Mouse (Mus musculus) heart, adult 2 months (tissue): Measurements from ENCODE around the gene Lamc2. TPM values are rescaled to one million over a fixed set of nuclear protein-coding genes. Genes with fewer than 3 reads are reported as not detected.

Experiments
- DNase-seq, 2 experiments: peaks; one replicate each; pipeline ENCODE4 v3.0.0; 2021
- H3K27ac ChIP-seq: fragments of 200-600 bp; 2 replicates; pipeline ENCODE4 v1.8.1; 2022
- H3K27me3 ChIP-seq: fragments of 200-500 bp; 2 replicates; pipeline ENCODE4 v1.6.1; 2012; ENCODE audit warnings: mild to moderate bottlenecking, low read length, inconsistent platforms, mixed read lengths; ENCODE audit not compliant: control insufficient read depth, insufficient read depth
- H3K36me3 ChIP-seq: fragments of 200-500 bp; 2 replicates; pipeline ENCODE4 v1.6.1; 2012; ENCODE audit warnings: low read length, inconsistent platforms; ENCODE audit not compliant: control insufficient read depth, insufficient read depth
- H3K4me1 ChIP-seq: fragments of 200-500 bp; 2 replicates; pipeline ENCODE4 v1.6.1; 2011; ENCODE audit warnings: low read length; ENCODE audit not compliant: control insufficient read depth, insufficient read depth
- H3K4me3 ChIP-seq: fragments of 200-600 bp; 2 replicates; pipeline ENCODE4 v1.8.1; 2022
- H3K79me2 ChIP-seq: fragments of 200-500 bp; replicated peaks from 2 replicates; pipeline ENCODE4 v1.6.1; 2012; ENCODE audit warnings: mild to moderate bottlenecking, inconsistent platforms, low read length, moderate library complexity, mixed read lengths; ENCODE audit not compliant: control insufficient read depth, insufficient read depth
- H3K9ac ChIP-seq: fragments of 200-500 bp; 2 replicates; pipeline ENCODE4 v1.6.1; 2012; ENCODE audit warnings: low read depth, mild to moderate bottlenecking, control low read depth, inconsistent platforms, low read length, mixed read lengths
- CTCF ChIP-seq: fragments of 200-600 bp; IDR thresholded peaks from 2 replicates; pipeline ENCODE4 v1.8.1; 2022; ENCODE audit warnings: antibody characterized with exemption, mild to moderate bottlenecking, moderate library complexity
- EP300 ChIP-seq: fragments of 200-500 bp; IDR thresholded peaks from 2 replicates; pipeline ENCODE4 v1.6.1; 2011; ENCODE audit warnings: low read depth, low read length, control low read depth; ENCODE audit not compliant: insufficient read depth
- POLR2A ChIP-seq: fragments of 200-500 bp; IDR thresholded peaks from 2 replicates; pipeline ENCODE4 v1.6.1; 2011; ENCODE audit warnings: mild to moderate bottlenecking, low read depth, low read length, control low read depth; ENCODE audit not compliant: insufficient read depth
- WGBS: fragments of 180-500 bp; shearing (Covaris S2); methylation state at CpG from one replicate; pipeline ENCODE4 v1.1.7; 2018; 5-methylcytosine and 5-hydroxymethylcytosine counted together
- intact Hi-C: fragments of 180-260 bp; cut with DNase I; formaldehyde crosslinking; loops from one replicate; pipeline ENCODE4 v1.15.1; 2025
- polyA plus RNA-seq: library from polyadenylated mRNA; depleted of rRNA; stranded (reverse); fragments of >200 nt; gene quantifications from 2 replicates; pipeline ENCODE4 v1.2.3, GENCODE M21; 2012
- total RNA-seq, 2 experiments: library from RNA; stranded (reverse); gene quantifications; 2 replicates each; pipeline ENCODE4 v1.2.3; 2021

Gene Lamc2
- total and polyA plus RNA-seq, 3 experiments, result 1.6 to 11.8 (median 9.3) TPM

DNA sequence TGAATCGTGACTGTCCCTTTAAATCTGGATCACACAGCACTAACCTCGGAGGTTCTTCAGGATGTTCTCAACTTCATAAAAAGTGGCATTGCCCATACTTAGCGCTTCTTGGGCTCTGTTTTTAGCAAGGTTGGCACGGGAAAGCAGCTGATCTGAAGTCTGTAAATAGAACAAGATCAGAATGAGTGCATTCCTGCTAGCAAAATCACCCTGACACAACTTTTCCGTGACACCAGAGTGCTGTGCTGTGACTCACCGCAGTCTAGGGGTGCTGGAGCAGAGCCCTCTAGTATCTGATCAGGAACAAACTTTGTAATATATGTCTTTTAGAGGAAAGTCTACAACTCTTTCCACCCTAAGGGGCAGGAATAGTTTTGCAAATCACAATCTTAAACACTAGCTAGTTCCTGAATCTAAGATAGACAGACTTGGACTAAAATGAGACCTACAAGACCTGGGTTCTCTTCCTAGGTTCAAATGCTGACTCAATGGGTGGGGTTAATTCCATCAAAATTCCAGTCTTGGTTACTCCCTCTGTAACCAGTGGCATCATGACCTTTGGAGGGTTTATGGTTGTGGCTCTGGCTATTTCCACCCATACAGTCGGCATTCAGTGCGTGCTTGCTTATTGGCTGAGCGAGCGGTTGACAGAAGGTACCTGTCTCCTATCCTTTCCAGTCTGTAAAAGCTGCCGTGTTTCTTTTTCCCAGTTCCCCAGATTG, 56.1 kb downstream of the Lamc2 start:
- Histone ChIP-seq H3K27me3 (no peaks in the 10 kb centered on the region), H3K36me3 (peaks cover 4% of the 10 kb centered on the region; the same call in 1 of the 2 replicates), H3K4me1 (peaks cover 20% of the 10 kb centered on the region), H3K79me2 (no peaks in the 10 kb centered on the region), H3K9ac (no peak overlapping the region), H3K4me3 (no peak overlapping the region), H3K27ac (peak overlapping the region; percentile 82)
- intact Hi-C loops, result loop anchor here (5.0 kb wide), 2 partner anchors 97 to 187 kb away; no protein-coding TSS in a partner anchor
- 47% methylated on average over 11 of the region's 11 CpGs for WGBS
- peak in 1 of 2 experiments; percentile 72 for DNase-seq
- no peak for TF ChIP-seq POLR2A
- peak; percentile 72 for TF ChIP-seq EP300

DNA sequence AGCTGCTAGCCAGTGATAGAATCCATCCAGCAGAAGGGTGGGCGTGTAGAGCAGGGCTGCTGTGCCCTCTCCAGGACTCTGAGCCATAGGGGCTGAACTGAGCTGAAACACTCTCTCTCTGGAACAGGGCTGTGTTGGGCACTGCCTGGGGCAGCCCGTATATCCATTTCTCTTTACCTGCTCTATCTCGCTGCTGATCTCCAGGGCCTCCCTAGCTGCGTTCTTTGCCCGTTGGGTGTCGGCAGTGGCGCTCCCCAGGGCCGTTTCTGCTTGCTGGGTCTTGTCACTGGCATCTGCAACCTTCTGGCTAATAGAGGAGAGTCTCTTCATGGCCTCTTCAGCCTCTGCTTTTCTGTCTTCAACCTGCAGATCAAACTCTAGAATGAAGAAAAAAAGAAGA, 57.5 kb downstream of the Lamc2 start:
- Histone ChIP-seq H3K4me1 (peaks cover 20% of the 10 kb centered on the region), H3K27me3 (no peaks in the 10 kb centered on the region), H3K36me3 (peaks cover 4% of the 10 kb centered on the region; the same call in 1 of the 2 replicates), H3K9ac (no peak overlapping the region), H3K79me2 (no peaks in the 10 kb centered on the region), H3K27ac (peak overlapping the region; percentile 82), H3K4me3 (no peak overlapping the region)
- intact Hi-C loops, result loop anchor here (5.0 kb wide), 2 partner anchors 99 to 189 kb away; no protein-coding TSS in a partner anchor
- 88% methylated on average over 8 of the region's 8 CpGs for WGBS
- TF ChIP-seq EP300, result no peak
- no peak for TF ChIP-seq CTCF
- TF ChIP-seq POLR2A, result no peak
- no peak for DNase-seq

DNA sequence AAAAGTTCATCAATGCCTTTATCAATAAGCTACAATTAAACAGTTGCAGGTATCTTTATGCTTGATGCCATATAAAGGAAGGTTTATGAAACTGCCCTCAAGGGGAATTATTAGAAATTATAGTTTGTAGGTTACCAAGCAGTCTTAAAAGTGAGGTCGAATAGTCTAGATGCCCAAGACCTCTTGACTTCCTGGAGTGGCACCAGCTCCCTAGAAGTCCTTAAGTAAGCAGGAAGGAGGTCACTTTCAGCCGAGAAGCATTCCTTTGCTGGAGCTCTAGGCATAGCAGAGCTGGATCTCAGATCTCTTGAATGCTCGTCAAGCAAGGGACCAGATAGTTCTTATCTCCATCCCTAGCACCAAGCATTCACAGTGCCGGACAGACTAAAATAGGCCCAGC, 58.6 kb downstream of the Lamc2 start:
- peaks cover 20% of the 10 kb centered on the region for H3K4me1 ChIP-seq
- no peak for DNase-seq
- H3K36me3 ChIP-seq, result peaks cover 4% of the 10 kb centered on the region; the same call in 1 of the 2 replicates
- no peak overlapping the region for H3K9ac ChIP-seq
- TF ChIP-seq CTCF (no peak), POLR2A (no peak), EP300 (no peak)
- H3K27me3 ChIP-seq, result no peaks in the 10 kb centered on the region
- WGBS, result 55% methylated on average over 4 of the region's 4 CpGs
- intact Hi-C loops, result loop anchor here (5.0 kb wide), 2 partner anchors 100 to 190 kb away; no protein-coding TSS in a partner anchor
- no peak overlapping the region for H3K4me3 ChIP-seq
- no peaks in the 10 kb centered on the region for H3K79me2 ChIP-seq
- peak overlapping the region; percentile 82 for H3K27ac ChIP-seq

DNA sequence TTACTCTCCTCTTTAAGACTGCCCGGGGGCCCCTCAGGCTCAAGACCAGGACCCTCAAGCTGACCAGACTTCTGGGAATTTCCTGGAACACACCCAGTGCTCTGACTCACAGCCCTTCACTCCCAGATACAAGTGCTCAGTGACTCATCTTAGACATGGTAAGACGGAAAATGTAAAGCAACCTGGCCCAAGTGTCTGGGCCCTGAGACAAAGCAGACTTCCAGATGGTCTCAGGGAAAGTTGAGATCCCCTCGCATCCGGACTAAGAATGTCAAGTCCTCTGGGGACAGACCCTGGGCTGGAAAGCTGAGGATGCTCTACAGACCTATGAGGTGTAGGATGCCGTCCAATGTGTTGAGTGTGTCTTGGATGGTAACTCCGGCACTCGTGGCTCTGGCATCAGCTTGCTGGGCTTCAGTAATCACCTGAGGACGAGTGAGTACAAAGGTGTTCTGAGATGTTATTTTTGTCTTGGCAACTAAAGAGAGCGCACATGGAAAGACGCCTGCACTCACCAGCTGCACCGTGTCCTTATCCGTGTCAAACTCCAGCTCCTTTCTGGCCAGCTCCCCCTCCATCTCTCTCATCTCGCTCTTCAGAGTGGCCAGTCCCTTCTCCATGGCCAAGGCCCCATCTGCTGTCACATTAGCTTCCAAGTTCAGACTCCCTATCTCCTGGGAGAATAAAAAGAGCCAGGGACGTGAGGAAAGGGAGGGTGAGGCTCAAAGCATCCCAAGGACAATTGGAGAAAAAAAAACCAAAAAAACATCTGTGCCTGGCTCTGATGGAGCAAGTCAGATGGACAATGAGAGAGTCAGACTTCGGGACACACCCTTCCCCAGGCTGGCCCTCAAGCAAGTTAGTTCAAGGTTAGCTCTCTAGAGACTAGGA, 59.5 kb downstream of the Lamc2 start:
- Histone ChIP-seq H3K27ac (peak overlapping the region; percentile 82), H3K27me3 (no peaks in the 10 kb centered on the region), H3K9ac (no peak overlapping the region), H3K36me3 (peaks cover 4% of the 10 kb centered on the region; the same call in 1 of the 2 replicates), H3K4me3 (no peak overlapping the region), H3K79me2 (no peaks in the 10 kb centered on the region), H3K4me1 (peaks cover 20% of the 10 kb centered on the region)
- WGBS, result 23% methylated on average over 15 of the region's 15 CpGs
- intact Hi-C loops, result loop anchor here (1.0 to 5.0 kb wide), 3 partner anchors 31 to 191 kb away; no protein-coding TSS in a partner anchor
- TF ChIP-seq POLR2A (peak; percentile 36; the same call in 1 of the 2 replicates), CTCF (no peak), EP300 (peak; percentile 92)
- DNase-seq, result peak; percentile 74 to 85

DNA sequence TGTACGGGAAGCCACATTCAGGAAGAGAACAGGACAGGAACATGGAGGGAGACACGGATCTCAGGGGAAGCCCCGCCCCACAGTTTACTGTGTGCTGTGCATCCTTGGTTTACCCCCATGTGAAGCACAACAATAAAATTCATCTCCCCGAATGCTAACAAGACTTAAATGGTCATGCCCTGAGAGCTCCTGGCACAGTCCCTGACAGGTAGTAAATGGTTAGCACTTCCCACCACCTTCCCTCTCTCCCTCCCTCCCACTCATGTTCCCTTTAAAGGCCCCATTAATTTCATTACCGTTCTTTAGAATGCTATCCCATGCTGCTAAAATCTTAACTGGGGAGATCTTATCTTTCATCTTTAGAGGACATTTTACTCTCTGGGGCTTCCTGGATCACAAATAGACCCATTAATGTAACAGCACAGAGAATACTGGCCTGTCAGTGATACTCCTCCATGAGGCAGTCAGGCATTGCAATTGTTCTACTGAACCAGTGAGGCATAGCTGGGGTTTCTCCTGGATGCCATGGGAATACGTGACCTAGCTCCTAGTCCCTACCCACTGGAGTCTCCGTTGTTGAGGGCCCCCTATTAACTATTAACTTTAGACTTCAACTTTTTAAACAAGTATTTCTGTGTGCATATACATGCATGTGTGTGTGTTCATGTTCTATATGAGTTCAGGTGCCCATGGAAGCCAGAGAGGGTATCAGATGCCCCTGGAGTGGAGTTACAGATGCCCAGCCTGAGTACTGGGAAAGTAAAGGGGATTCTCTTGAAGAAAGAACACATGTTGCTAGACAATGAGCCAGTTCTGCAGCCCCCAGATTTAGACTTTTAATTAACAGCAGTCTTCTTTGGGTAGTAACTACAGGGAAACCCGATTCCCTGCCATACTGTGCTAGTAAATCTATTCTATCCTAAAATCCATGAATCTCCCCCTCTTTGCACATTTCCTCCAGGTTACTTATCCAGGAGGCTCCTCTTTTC, 60.7 kb downstream of the Lamc2 start:
- intact Hi-C loops, result loop anchor here (1.0 to 5.0 kb wide), 3 partner anchors 32 to 192 kb away; no protein-coding TSS in a partner anchor
- Histone ChIP-seq H3K79me2 (no peaks in the 10 kb centered on the region), H3K27me3 (no peaks in the 10 kb centered on the region), H3K4me1 (peaks cover 18% of the 10 kb centered on the region), H3K36me3 (peaks cover 4% of the 10 kb centered on the region; the same call in 1 of the 2 replicates), H3K27ac (peak overlapping the region; percentile 82), H3K4me3 (no peak overlapping the region), H3K9ac (no peak overlapping the region)
- 71% methylated on average over 8 of the region's 8 CpGs for WGBS
- TF ChIP-seq CTCF (no peak), POLR2A (no peak), EP300 (no peak)
- DNase-seq, result no peak
